Mouse (Mus musculus): Measurements from ENCODE around the gene Cpeb3. TPM values are rescaled to one million over a fixed set of nuclear protein-coding genes. Genes with fewer than 3 reads are reported as not detected.

Gene Cpeb3
- 0.64 and 0.98 TPM in 2 replicates for polyA plus RNA-seq (2015; fragmentation: Nextera tagmentation; extraction: Ambion mirVana)

GRCm38 (mm10) chr19:37208176-37208755 lies at the start of gene Cpeb3:
Gene Cpeb3, minus strand, starts transcription at chr19:37208601.
- Histone ChIP-seq H3K27ac (ENCODE audit: low read length) (peak within 1 kb of the TSS; percentile 88), H3K9me3 (ENCODE audit: control insufficient read depth, low read length) (no peaks in the 10 kb centered on the region), H3K4me2 (ENCODE audit: low read depth, low read length) (peak within 1 kb of the TSS; percentile 72), H3K4me3 (ENCODE audit: low read length) (peak within 1 kb of the TSS; percentile 100), H3K4me1 (replicated peaks; ENCODE audit: control insufficient read depth, insufficient read depth, low read length) (peaks cover 13% of the 10 kb centered on the region), H3K27me3 (ENCODE audit: control insufficient read depth, insufficient read depth, low read depth, low read length) (no peaks in the 10 kb centered on the region), H3K9ac (ENCODE audit: low read length) (peak within 1 kb of the TSS; percentile 99), H3K36me3 (ENCODE audit: control insufficient read depth, insufficient read depth, low read length) (peaks cover 3% of the 10 kb centered on the region)
- ATAC-seq (ENCODE audit: low read depth), result no peak
- WGBS, result under 1% methylated on average over 15 of the region's 15 CpGs

GRCm38 (mm10) chr19:37255321-37255720 lies 46.9 kb upstream of the Cpeb3 start:
- Histone ChIP-seq H3K27me3 (ENCODE audit: control insufficient read depth, insufficient read depth, low read depth, low read length) (no peaks in the 10 kb centered on the region), H3K9ac (ENCODE audit: low read length) (no peak overlapping the region), H3K4me1 (replicated peaks; ENCODE audit: control insufficient read depth, insufficient read depth, low read length) (no peaks in the 10 kb centered on the region), H3K36me3 (ENCODE audit: control insufficient read depth, insufficient read depth, low read length) (no peaks in the 10 kb centered on the region), H3K9me3 (ENCODE audit: control insufficient read depth, low read length) (no peaks in the 10 kb centered on the region), H3K4me3 (ENCODE audit: low read length) (no peak overlapping the region), H3K4me2 (ENCODE audit: low read depth, low read length) (no peak overlapping the region), H3K27ac (ENCODE audit: low read length) (no peak overlapping the region)
- no peak for ATAC-seq (ENCODE audit: low read depth)
- 85% methylated on average over 9 of the region's 9 CpGs for WGBS

GRCm38 (mm10) chr19:37252104-37252503 lies 43.7 kb upstream of the Cpeb3 start:
- H3K36me3 ChIP-seq (ENCODE audit: control insufficient read depth, insufficient read depth, low read length), result no peaks in the 10 kb centered on the region
- no peaks in the 10 kb centered on the region for H3K4me1 ChIP-seq (replicated peaks; ENCODE audit: control insufficient read depth, insufficient read depth, low read length)
- 64% methylated on average over 6 of the region's 6 CpGs for WGBS
- no peaks in the 10 kb centered on the region for H3K9me3 ChIP-seq (ENCODE audit: control insufficient read depth, low read length)
- H3K27ac ChIP-seq (ENCODE audit: low read length), result no peak overlapping the region
- H3K4me3 ChIP-seq (ENCODE audit: low read length), result no peak overlapping the region
- no peak overlapping the region for H3K9ac ChIP-seq (ENCODE audit: low read length)
- no peak for ATAC-seq (ENCODE audit: low read depth)
- H3K4me2 ChIP-seq (ENCODE audit: low read depth, low read length), result no peak overlapping the region
- H3K27me3 ChIP-seq (ENCODE audit: control insufficient read depth, insufficient read depth, low read depth, low read length), result no peaks in the 10 kb centered on the region

- Histone ChIP-seq H3K9ac (ENCODE audit: low read length) (no peak overlapping the region), H3K4me3 (ENCODE audit: low read length) (no peak overlapping the region), H3K27ac (ENCODE audit: low read length) (no peak overlapping the region), H3K27me3 (ENCODE audit: control insufficient read depth, insufficient read depth, low read depth, low read length) (no peaks in the 10 kb centered on the region), H3K36me3 (ENCODE audit: control insufficient read depth, insufficient read depth, low read length) (no peaks in the 10 kb centered on the region), H3K4me2 (ENCODE audit: low read depth, low read length) (no peak overlapping the region), H3K4me1 (replicated peaks; ENCODE audit: control insufficient read depth, insufficient read depth, low read length) (no peaks in the 10 kb centered on the region), H3K9me3 (ENCODE audit: control insufficient read depth, low read length) (no peaks in the 10 kb centered on the region)
- ATAC-seq (ENCODE audit: low read depth), result no peak
- WGBS, result 67% methylated on average over 3 of the region's 3 CpGs
Observed at GRCm38 (mm10) chr19:37248199-37248598, 39.8 kb upstream of the Cpeb3 start.

GRCm38 (mm10) chr19:37246859-37247258 lies 38.5 kb upstream of the Cpeb3 start:
- H3K27me3 ChIP-seq (ENCODE audit: control insufficient read depth, insufficient read depth, low read depth, low read length), result no peaks in the 10 kb centered on the region
- ATAC-seq (ENCODE audit: low read depth), result no peak
- WGBS, result 24% methylated on average over 3 of the region's 3 CpGs

GRCm38 (mm10) chr19:37242707-37243106 lies 34.3 kb upstream of the Cpeb3 start:
- Histone ChIP-seq H3K9me3 (ENCODE audit: control insufficient read depth, low read length) (no peaks in the 10 kb centered on the region), H3K9ac (ENCODE audit: low read length) (no peak overlapping the region), H3K36me3 (ENCODE audit: control insufficient read depth, insufficient read depth, low read length) (no peaks in the 10 kb centered on the region), H3K27me3 (ENCODE audit: control insufficient read depth, insufficient read depth, low read depth, low read length) (no peaks in the 10 kb centered on the region), H3K4me2 (ENCODE audit: low read depth, low read length) (no peak overlapping the region), H3K4me3 (ENCODE audit: low read length) (no peak overlapping the region), H3K4me1 (replicated peaks; ENCODE audit: control insufficient read depth, insufficient read depth, low read length) (0 out of 2 replicates have a peak, but pooled peaks cover 2% of the 10 kb centered on the region), H3K27ac (ENCODE audit: low read length) (no peak overlapping the region)
- WGBS, result 29% methylated on average over 2 of the region's 2 CpGs
- no peak for ATAC-seq (ENCODE audit: low read depth)

More at GRCm38 (mm10) chr19:37246859-37247258, 38.5 kb upstream of the Cpeb3 start:
- Histone ChIP-seq H3K27ac (ENCODE audit: low read length) (no peak overlapping the region), H3K4me1 (replicated peaks; ENCODE audit: control insufficient read depth, insufficient read depth, low read length) (no peaks in the 10 kb centered on the region), H3K4me3 (ENCODE audit: low read length) (no peak overlapping the region), H3K9me3 (ENCODE audit: control insufficient read depth, low read length) (no peaks in the 10 kb centered on the region), H3K9ac (ENCODE audit: low read length) (no peak overlapping the region), H3K4me2 (ENCODE audit: low read depth, low read length) (no peak overlapping the region), H3K36me3 (ENCODE audit: control insufficient read depth, insufficient read depth, low read length) (no peaks in the 10 kb centered on the region)

- Histone ChIP-seq H3K9ac (ENCODE audit: low read length) (no peak overlapping the region), H3K4me1 (replicated peaks; ENCODE audit: control insufficient read depth, insufficient read depth, low read length) (0 out of 2 replicates have a peak, but pooled peaks cover 2% of the 10 kb centered on the region), H3K4me2 (ENCODE audit: low read depth, low read length) (no peak overlapping the region), H3K36me3 (ENCODE audit: control insufficient read depth, insufficient read depth, low read length) (no peaks in the 10 kb centered on the region), H3K27ac (ENCODE audit: low read length) (no peak overlapping the region), H3K9me3 (ENCODE audit: control insufficient read depth, low read length) (no peaks in the 10 kb centered on the region), H3K4me3 (ENCODE audit: low read length) (no peak overlapping the region), H3K27me3 (ENCODE audit: control insufficient read depth, insufficient read depth, low read depth, low read length) (no peaks in the 10 kb centered on the region)
- WGBS, result 58% methylated on average over 5 of the region's 5 CpGs
- no peak for ATAC-seq (ENCODE audit: low read depth)
Observed at GRCm38 (mm10) chr19:37241201-37241600, 32.8 kb upstream of the Cpeb3 start.

- no peak overlapping the region for H3K4me3 ChIP-seq (ENCODE audit: low read length)
- 0 out of 2 replicates have a peak, but pooled peaks cover 5% of the 10 kb centered on the region for H3K4me1 ChIP-seq (replicated peaks; ENCODE audit: control insufficient read depth, insufficient read depth, low read length)
- H3K36me3 ChIP-seq (ENCODE audit: control insufficient read depth, insufficient read depth, low read length), result no peaks in the 10 kb centered on the region
- H3K27me3 ChIP-seq (ENCODE audit: control insufficient read depth, insufficient read depth, low read depth, low read length), result peaks cover 11% of the 10 kb centered on the region
- H3K9me3 ChIP-seq (ENCODE audit: control insufficient read depth, low read length), result no peaks in the 10 kb centered on the region
- WGBS, result 17% methylated on average over 4 of the region's 4 CpGs
- no peak for ATAC-seq (ENCODE audit: low read depth)
- no peak overlapping the region for H3K27ac ChIP-seq (ENCODE audit: low read length)
- no peak overlapping the region for H3K4me2 ChIP-seq (ENCODE audit: low read depth, low read length)
- no peak overlapping the region for H3K9ac ChIP-seq (ENCODE audit: low read length)
Observed at GRCm38 (mm10) chr19:37239096-37239495, 30.7 kb upstream of the Cpeb3 start.

GRCm38 (mm10) chr19:37238651-37239050 lies 30.2 kb upstream of the Cpeb3 start:
- Histone ChIP-seq H3K36me3 (ENCODE audit: control insufficient read depth, insufficient read depth, low read length) (no peaks in the 10 kb centered on the region), H3K4me1 (replicated peaks; ENCODE audit: control insufficient read depth, insufficient read depth, low read length) (0 out of 2 replicates have a peak, but pooled peaks cover 5% of the 10 kb centered on the region), H3K9ac (ENCODE audit: low read length) (no peak overlapping the region), H3K27ac (ENCODE audit: low read length) (no peak overlapping the region), H3K4me2 (ENCODE audit: low read depth, low read length) (no peak overlapping the region), H3K4me3 (ENCODE audit: low read length) (no peak overlapping the region), H3K27me3 (ENCODE audit: control insufficient read depth, insufficient read depth, low read depth, low read length) (peaks cover 15% of the 10 kb centered on the region), H3K9me3 (ENCODE audit: control insufficient read depth, low read length) (no peaks in the 10 kb centered on the region)
- no peak for ATAC-seq (ENCODE audit: low read depth)
- 15% methylated on average over 7 of the region's 7 CpGs for WGBS
